Mouse (Mus musculus): ENCODE data around the gene Clba1.

The Clba1 gene

GRCm38 (mm10) chr12:112849235-112850022, 40.7 kb downstream of the Clba1 start:
- DNase-seq (ENCODE audit: low read depth, low spot score): no peak

- no peak for DNase-seq (ENCODE audit: low read depth, low spot score)
Measured at GRCm38 (mm10) chr12:112850344-112850743, 41.6 kb downstream of the Clba1 start.

- no peak for DNase-seq (ENCODE audit: low read depth, low spot score)
Measured at GRCm38 (mm10) chr12:112851116-112851515, 42.4 kb downstream of the Clba1 start.

GRCm38 (mm10) chr12:112853050-112853729, 44.5 kb downstream of the Clba1 start:
- DNase-seq (ENCODE audit: low read depth, low spot score): no peak

- DNase-seq (ENCODE audit: low read depth, low spot score): no peak
Measured at GRCm38 (mm10) chr12:112854610-112855333, 46.0 kb downstream of the Clba1 start.

GRCm38 (mm10) chr12:112856338-112856737, 47.6 kb downstream of the Clba1 start:
- DNase-seq (ENCODE audit: low read depth, low spot score): no peak

- no peak for DNase-seq (ENCODE audit: low read depth, low spot score)
Measured at GRCm38 (mm10) chr12:112857021-112857925, 48.5 kb downstream of the Clba1 start.

- DNase-seq (ENCODE audit: low read depth, low spot score): no peak
Measured at GRCm38 (mm10) chr12:112858581-112859336, 50.0 kb downstream of the Clba1 start.

- DNase-seq (ENCODE audit: low read depth, low spot score): no peak
Measured at GRCm38 (mm10) chr12:112859930-112860329, 51.2 kb downstream of the Clba1 start.

GRCm38 (mm10) chr12:112860765-112861164, 52.0 kb downstream of the Clba1 start:
- no peak for DNase-seq (ENCODE audit: low read depth, low spot score)

GRCm38 (mm10) chr12:112861911-112862321, 53.2 kb downstream of the Clba1 start:
- no peak for DNase-seq (ENCODE audit: low read depth, low spot score)

- DNase-seq (ENCODE audit: low read depth, low spot score): no peak
Measured at GRCm38 (mm10) chr12:112864804-112865203, 56.1 kb downstream of the Clba1 start.

All from skeletal muscle tissue, adult 2 months (tissue).